Comparison of ENCODE assay signal across 9 mouse cellular contexts in genomic region chr19:56115552-56116284, GRCm38 (mm10).
A peak's percentile ranks its signal among the peaks of the same experiment; 100 is the strongest.
DNase-seq lines count a peak whose midpoint lies in the region; ATAC-seq lines count a peak whose summit lies in the region.
"Had no signal": no experiment of that assay in that cellular context is flagged by ENCODE, and none has a peak within 500 bp of the region (broad histone marks: within the 10 kb centered on the region; RNA-seq: fewer than 3 reads in every experiment).

No protein-coding gene starts in this region.

- DNase-seq in forebrain, embryonic 14.5 days (ENCODE audit: low spot score), result peak; percentile 17
- DNase-seq in forebrain, embryonic 11.5 days (ENCODE audit: low spot score), result no peak
- peak; percentile 85 for DNase-seq in midbrain, embryonic 11.5 days (ENCODE audit: low spot score, missing footprints)
- DNase-seq in cerebellum, postnatal 4 days (ENCODE audit: low spot score in 2 of 2), result no peak
- no peak for DNase-seq in left cerebral cortex, adult 9 months (ENCODE audit: low spot score in 2 of 2)

- no peak overlapping the region for H3K4me2 ChIP-seq in forebrain, embryonic 14.5 days (ENCODE audit: low read length)
- no peak overlapping the region for H3K4me2 ChIP-seq in forebrain, embryonic 11.5 days (ENCODE audit: low read depth, low read length, severe bottlenecking)
- no peak overlapping the region for H3K4me2 ChIP-seq in midbrain, embryonic 11.5 days
- no peak overlapping the region for H3K4me2 ChIP-seq in midbrain, embryonic 16.5 days (ENCODE audit: low read length)
- 0 out of 2 replicates have a peak overlapping the region, but pooled peaks have one; percentile 22 for H3K4me2 ChIP-seq in heart, embryonic 14.5 days (ENCODE audit: low read length)
- H3K4me2 ChIP-seq in stomach, embryonic 14.5 days (replicated peaks; ENCODE audit: low read depth, low read length), result no peak overlapping the region

- 12% methylated on average over 15 of the region's 15 CpGs for WGBS in forebrain, embryonic 14.5 days
- 27% methylated on average over 14 of the region's 15 CpGs for WGBS in forebrain, embryonic 11.5 days
- WGBS in midbrain, embryonic 11.5 days, result 27% methylated on average over 14 of the region's 15 CpGs
- whole genome bisulfite sequencing in midbrain, embryonic 16.5 days, result 17% methylated on average over 7 of the region's 15 CpGs
- 16% methylated on average over 10 of the region's 15 CpGs for WGBS in heart, embryonic 14.5 days
- 16% methylated on average over 15 of the region's 15 CpGs for WGBS in stomach, embryonic 14.5 days

- no peak overlapping the region for H3K9ac ChIP-seq in forebrain, embryonic 14.5 days (ENCODE audit: low read length)
- H3K9ac ChIP-seq in forebrain, embryonic 11.5 days (ENCODE audit: low read length), result no peak overlapping the region
- no peak overlapping the region for H3K9ac ChIP-seq in midbrain, embryonic 11.5 days (ENCODE audit: low read length)
- H3K9ac ChIP-seq in midbrain, embryonic 16.5 days (ENCODE audit: low read depth, low read length), result no peak overlapping the region
- H3K9ac ChIP-seq in heart, embryonic 14.5 days (ENCODE audit: low read length), result no peak overlapping the region
- no peak overlapping the region for H3K9ac ChIP-seq in stomach, embryonic 14.5 days (replicated peaks; ENCODE audit: low read depth, low read length)

- H3K9me3 ChIP-seq in forebrain, embryonic 14.5 days (replicated peaks; ENCODE audit: control insufficient read depth, low read length), result no peaks in the 10 kb centered on the region
- H3K9me3 ChIP-seq in forebrain, embryonic 11.5 days (ENCODE audit: control insufficient read depth, low read length), result no peaks in the 10 kb centered on the region; the same call in 1 of the 2 replicates
- H3K9me3 ChIP-seq in midbrain, embryonic 11.5 days (ENCODE audit: control insufficient read depth, low read length), result peaks cover 3% of the 10 kb centered on the region; the same call in 1 of the 2 replicates
- H3K9me3 ChIP-seq in midbrain, embryonic 16.5 days (replicated peaks; ENCODE audit: control insufficient read depth, low read length, poor library complexity, severe bottlenecking), result no peaks in the 10 kb centered on the region
- peaks cover 7% of the 10 kb centered on the region; the same call in 1 of the 2 replicates for H3K9me3 ChIP-seq in heart, embryonic 14.5 days (ENCODE audit: control insufficient read depth, low read length)
- peaks cover 1% of the 10 kb centered on the region; the same call in 1 of the 2 replicates for H3K9me3 ChIP-seq in stomach, embryonic 14.5 days (ENCODE audit: control insufficient read depth, low read depth, low read length)

- H3K27ac ChIP-seq in forebrain, embryonic 14.5 days (ENCODE audit: low read depth, low read length), result no peak overlapping the region
- no peak overlapping the region for H3K27ac ChIP-seq in forebrain, embryonic 11.5 days (ENCODE audit: low read depth, low read length)
- no peak overlapping the region for H3K27ac ChIP-seq in midbrain, embryonic 11.5 days (ENCODE audit: low read depth, low read length)
- no peak overlapping the region for H3K27ac ChIP-seq in midbrain, embryonic 16.5 days (ENCODE audit: low read length)
- no peak overlapping the region for H3K27ac ChIP-seq in heart, embryonic 14.5 days (replicated peaks in 1 of 2; ENCODE audit: control insufficient read depth in 1 of 2, insufficient read depth in 1 of 2, low read depth in 2 of 2, low read length in 2 of 2)
- peak overlapping the region; percentile 64 for H3K27ac ChIP-seq in stomach, embryonic 14.5 days (ENCODE audit: low read length)

- H3K36me3 ChIP-seq in forebrain, embryonic 14.5 days (ENCODE audit: control insufficient read depth, insufficient read depth, low read length), result no peaks in the 10 kb centered on the region
- no peaks in the 10 kb centered on the region; the same call in 1 of the 2 replicates for H3K36me3 ChIP-seq in forebrain, embryonic 11.5 days (ENCODE audit: control insufficient read depth, insufficient read depth, low read length)
- H3K36me3 ChIP-seq in midbrain, embryonic 11.5 days (ENCODE audit: control insufficient read depth, insufficient read depth, low read length), result no peaks in the 10 kb centered on the region
- H3K36me3 ChIP-seq in midbrain, embryonic 16.5 days (ENCODE audit: control insufficient read depth, insufficient read depth, low read length), result no peaks in the 10 kb centered on the region
- H3K36me3 ChIP-seq in heart, embryonic 14.5 days (ENCODE audit: control insufficient read depth, insufficient read depth, low read length), result no peaks in the 10 kb centered on the region
- H3K36me3 ChIP-seq in stomach, embryonic 14.5 days (ENCODE audit: control insufficient read depth, insufficient read depth, low read length), result no peaks in the 10 kb centered on the region

- H3K4me3 ChIP-seq in forebrain, embryonic 14.5 days (ENCODE audit: low read depth, low read length), result no peak overlapping the region
- H3K4me3 ChIP-seq in forebrain, embryonic 11.5 days (ENCODE audit: low read depth, low read length), result no peak overlapping the region
- H3K4me3 ChIP-seq in midbrain, embryonic 11.5 days (ENCODE audit: low read depth, low read length), result no peak overlapping the region
- H3K4me3 ChIP-seq in midbrain, embryonic 16.5 days (ENCODE audit: low read depth, low read length), result no peak overlapping the region
- no peak overlapping the region for H3K4me3 ChIP-seq in heart, embryonic 14.5 days (ENCODE audit: control insufficient read depth in 1 of 2, insufficient read depth in 1 of 2, low read depth in 1 of 2, low read length in 2 of 2)
- H3K4me3 ChIP-seq in stomach, embryonic 14.5 days (ENCODE audit: low read depth, low read length), result no peak overlapping the region
- H3K4me3 ChIP-seq: myocyte had no signal

- ATAC-seq in forebrain, embryonic 14.5 days, result no peak
- no peak for ATAC-seq in forebrain, embryonic 11.5 days (replicated peaks; ENCODE audit: low FRiP score)
- ATAC-seq in midbrain, embryonic 11.5 days (ENCODE audit: low FRiP score), result no peak
- no peak for ATAC-seq in midbrain, embryonic 16.5 days
- ATAC-seq in heart, embryonic 14.5 days (ENCODE audit: insufficient number of reproducible peaks, insufficient read depth, low FRiP score, low read depth), result no peak
- ATAC-seq in stomach, embryonic 14.5 days (ENCODE audit: insufficient number of reproducible peaks, insufficient read depth, low FRiP score, low read depth), result no peak

- no peaks in the 10 kb centered on the region for H3K27me3 ChIP-seq in forebrain, embryonic 14.5 days (replicated peaks; ENCODE audit: control insufficient read depth, insufficient read depth, low read length)
- no peaks in the 10 kb centered on the region for H3K27me3 ChIP-seq in forebrain, embryonic 11.5 days (ENCODE audit: control insufficient read depth, insufficient read depth, low read length)
- no peaks in the 10 kb centered on the region for H3K27me3 ChIP-seq in midbrain, embryonic 11.5 days (ENCODE audit: control insufficient read depth, insufficient read depth, low read length)
- no peaks in the 10 kb centered on the region for H3K27me3 ChIP-seq in midbrain, embryonic 16.5 days (ENCODE audit: control insufficient read depth, insufficient read depth, low read depth, low read length)
- H3K27me3 ChIP-seq in heart, embryonic 14.5 days (ENCODE audit: control insufficient read depth, insufficient read depth, low read length), result peaks cover 11% of the 10 kb centered on the region
- no peaks in the 10 kb centered on the region for H3K27me3 ChIP-seq in stomach, embryonic 14.5 days (ENCODE audit: control insufficient read depth, insufficient read depth, low read length)

- H3K4me1 ChIP-seq in forebrain, embryonic 14.5 days (ENCODE audit: control insufficient read depth, insufficient read depth, low read length), result peaks cover 4% of the 10 kb centered on the region; the same call in 1 of the 2 replicates
- H3K4me1 ChIP-seq in forebrain, embryonic 11.5 days (replicated peaks; ENCODE audit: control insufficient read depth, insufficient read depth, low read length), result peaks cover 2% of the 10 kb centered on the region; the same call in 1 of the 2 replicates
- peaks cover 2% of the 10 kb centered on the region for H3K4me1 ChIP-seq in midbrain, embryonic 11.5 days (ENCODE audit: control insufficient read depth, insufficient read depth, low read length)
- peaks cover 6% of the 10 kb centered on the region; the same call in 1 of the 2 replicates for H3K4me1 ChIP-seq in midbrain, embryonic 16.5 days (ENCODE audit: control insufficient read depth, insufficient read depth, low read length)
- H3K4me1 ChIP-seq in heart, embryonic 14.5 days (ENCODE audit: control insufficient read depth in 2 of 2, insufficient read depth in 2 of 2, low read length in 2 of 2), result peaks cover 11 to 14% of the 10 kb centered on the region in 2 experiments
- H3K4me1 ChIP-seq in stomach, embryonic 14.5 days (ENCODE audit: control insufficient read depth, insufficient read depth, low read length), result peaks cover 9% of the 10 kb centered on the region

Comparison
In these comparisons a context has a peak if more than half of its experiments do, and no peak if none do; other contexts are left out.
1. DNase-seq: peak in forebrain, embryonic 14.5 days (single experiment) and midbrain, embryonic 11.5 days (single experiment); none in forebrain, embryonic 11.5 days (single experiment), cerebellum, postnatal 4 days (0 of 2) and left cerebral cortex, adult 9 months (0 of 2).